ENCODE assay signal across 8 mouse cellular contexts in genomic region chr7:25711165-25711564, GRCm38 (mm10). TPM values are rescaled to one million over a fixed set of nuclear protein-coding genes. Genes with fewer than 3 reads are reported as not detected.
DNase-seq lines count a peak whose midpoint lies in the region; ATAC-seq lines count a peak whose summit lies in the region.

No protein-coding gene starts in this region.

- no peaks in the 10 kb centered on the region for H3K9me3 ChIP-seq in kidney, embryonic 15.5 days (replicated peaks)
- no peaks in the 10 kb centered on the region for H3K9me3 ChIP-seq in embryonic facial prominence, embryonic 10.5 days
- H3K9me3 ChIP-seq in limb, embryonic 15.5 days, result no peaks in the 10 kb centered on the region

- peak; percentile 46 to 48 for DNase-seq in cerebellum, postnatal 10 days
- DNase-seq in cerebellum, postnatal 4 days (ENCODE audit: low spot score in 2 of 2), result no peak
- DNase-seq in kidney, postnatal 36 days, result no peak
- no peak for DNase-seq in embryonic facial prominence, embryonic 10.5 days (ENCODE audit: low spot score)
- DNase-seq in frontal cortex, postnatal 36 days (ENCODE audit: low spot score in 2 of 2), result no peak
- no peak for DNase-seq in right cerebral cortex, postnatal 14 days

- WGBS in kidney, embryonic 15.5 days, result 59% methylated on average over 5 of the region's 5 CpGs
- WGBS in embryonic facial prominence, embryonic 10.5 days, result 64% methylated on average over 5 of the region's 5 CpGs
- 47% methylated on average over 5 of the region's 5 CpGs for whole genome bisulfite sequencing in limb, embryonic 15.5 days

- H3K4me3 ChIP-seq in kidney, embryonic 15.5 days (replicated peaks), result no peak overlapping the region
- peak overlapping the region; percentile 26 for H3K4me3 ChIP-seq in embryonic facial prominence, embryonic 10.5 days
- no peak overlapping the region for H3K4me3 ChIP-seq in limb, embryonic 15.5 days

- H3K27ac ChIP-seq in kidney, embryonic 15.5 days, result 0 out of 2 replicates have a peak overlapping the region, but pooled peaks have one; percentile 33
- H3K27ac ChIP-seq in embryonic facial prominence, embryonic 10.5 days (replicated peaks), result peak overlapping the region; percentile 75
- H3K27ac ChIP-seq in limb, embryonic 15.5 days, result peak overlapping the region; percentile 61

- H3K4me1 ChIP-seq in kidney, embryonic 15.5 days, result peaks cover 47% of the 10 kb centered on the region
- H3K4me1 ChIP-seq in embryonic facial prominence, embryonic 10.5 days, result peaks cover 57% of the 10 kb centered on the region
- peaks cover 47% of the 10 kb centered on the region for H3K4me1 ChIP-seq in limb, embryonic 15.5 days

- peak; percentile 26; the same call in 1 of the 2 replicates for ATAC-seq in kidney, embryonic 15.5 days (replicated peaks; ENCODE audit: low FRiP score)
- no peak for ATAC-seq in limb, embryonic 15.5 days (ENCODE audit: insufficient number of reproducible peaks, low FRiP score, low TSS enrichment, low read depth)

- H3K36me3 ChIP-seq in kidney, embryonic 15.5 days, result peaks cover 42% of the 10 kb centered on the region
- H3K36me3 ChIP-seq in embryonic facial prominence, embryonic 10.5 days (replicated peaks), result peaks cover 44% of the 10 kb centered on the region
- H3K36me3 ChIP-seq in limb, embryonic 15.5 days, result peaks cover 41% of the 10 kb centered on the region

- no peaks in the 10 kb centered on the region for H3K27me3 ChIP-seq in kidney, embryonic 15.5 days
- 0 out of 2 replicates have a peak, but pooled peaks cover under 1% of the 10 kb centered on the region for H3K27me3 ChIP-seq in embryonic facial prominence, embryonic 10.5 days (replicated peaks; ENCODE audit: low read depth, poor library complexity, severe bottlenecking)
- no peaks in the 10 kb centered on the region for H3K27me3 ChIP-seq in limb, embryonic 15.5 days

- H3K4me2 ChIP-seq in kidney, embryonic 15.5 days, result no peak overlapping the region; the same call in 1 of the 2 replicates
- peak overlapping the region; percentile 10; the same call in 1 of the 2 replicates for H3K4me2 ChIP-seq in limb, embryonic 15.5 days

- no peak overlapping the region for H3K9ac ChIP-seq in kidney, embryonic 15.5 days
- no peak overlapping the region for H3K9ac ChIP-seq in limb, embryonic 15.5 days

RNA-seq across cellular contexts. Expression of gene Ccdc97, which starts 7.7 kb away (rescaled TPM):
- 22.2 and 26.2 TPM in 2 replicates for polyA plus RNA-seq in kidney, embryonic 15.5 days (2015; fragmentation: Nextera tagmentation; extraction: Ambion mirVana)
- polyA plus RNA-seq in embryonic facial prominence, embryonic 10.5 days (2016; fragmentation: Nextera tagmentation; extraction: Ambion mirVana), result 31.6 and 33.2 TPM in 2 replicates
- polyA plus RNA-seq in limb, embryonic 15.5 days (2015; fragmentation: Nextera tagmentation; extraction: Ambion mirVana), result 23.1 and 23.4 TPM in 2 replicates

RNA-seq across cellular contexts. Expression of gene Tgfb1, which starts 24.4 kb away (rescaled TPM):
- polyA plus RNA-seq in kidney, embryonic 15.5 days (2015; fragmentation: Nextera tagmentation; extraction: Ambion mirVana), result 3.0 and 3.1 TPM in 2 replicates
- 1.2 and 1.5 TPM in 2 replicates for polyA plus RNA-seq in embryonic facial prominence, embryonic 10.5 days (2016; fragmentation: Nextera tagmentation; extraction: Ambion mirVana)
- 2.8 and 3.8 TPM in 2 replicates for polyA plus RNA-seq in limb, embryonic 15.5 days (2015; fragmentation: Nextera tagmentation; extraction: Ambion mirVana)

RNA-seq across cellular contexts. Expression of gene B9d2, which starts 30.6 kb away (rescaled TPM):
- polyA plus RNA-seq in kidney, embryonic 15.5 days (2015; fragmentation: Nextera tagmentation; extraction: Ambion mirVana), result 28.4 and 32.3 TPM in 2 replicates
- 33.5 and 34.1 TPM in 2 replicates for polyA plus RNA-seq in embryonic facial prominence, embryonic 10.5 days (2016; fragmentation: Nextera tagmentation; extraction: Ambion mirVana)
- polyA plus RNA-seq in limb, embryonic 15.5 days (2015; fragmentation: Nextera tagmentation; extraction: Ambion mirVana), result 24.9 and 29.1 TPM in 2 replicates

RNA-seq across cellular contexts. Expression of gene Tmem91, which starts 36.2 kb away (rescaled TPM):
- polyA plus RNA-seq in kidney, embryonic 15.5 days (2015; fragmentation: Nextera tagmentation; extraction: Ambion mirVana), result 2.4 and 2.8 TPM in 2 replicates
- 2.6 and 3.6 TPM in 2 replicates for polyA plus RNA-seq in embryonic facial prominence, embryonic 10.5 days (2016; fragmentation: Nextera tagmentation; extraction: Ambion mirVana)
- polyA plus RNA-seq in limb, embryonic 15.5 days (2015; fragmentation: Nextera tagmentation; extraction: Ambion mirVana), result 3.0 TPM in 2 replicates

RNA-seq across cellular contexts. Expression of gene Hnrnpul1, which starts 43.4 kb away (rescaled TPM):
- 61.3 and 65.0 TPM in 2 replicates for polyA plus RNA-seq in kidney, embryonic 15.5 days (2015; fragmentation: Nextera tagmentation; extraction: Ambion mirVana)
- 60.8 and 62.5 TPM in 2 replicates for polyA plus RNA-seq in embryonic facial prominence, embryonic 10.5 days (2016; fragmentation: Nextera tagmentation; extraction: Ambion mirVana)
- polyA plus RNA-seq in limb, embryonic 15.5 days (2015; fragmentation: Nextera tagmentation; extraction: Ambion mirVana), result 46.3 and 53.7 TPM in 2 replicates

Comparison
In these comparisons a context has a peak if more than half of its experiments do, and no peak if none do; other contexts are left out.
1. DNase-seq: peak in cerebellum, postnatal 10 days (2 of 2); none in cerebellum, postnatal 4 days (0 of 2), kidney, postnatal 36 days (0 of 2), embryonic facial prominence, embryonic 10.5 days (single experiment), frontal cortex, postnatal 36 days (0 of 2) and right cerebral cortex, postnatal 14 days (single experiment).
2. Peak in every context shown above with its lines, with median percentiles within 50 percentile points of each other: H3K27ac ChIP-seq.